Mouse (Mus musculus) myocyte (in vitro differentiated cells): ENCODE measurements around the gene Olig3.

Source experiments
- CEBPB ChIP-seq: IDR thresholded peaks from 2 replicates; pipeline ENCODE4 v1.6.1; 2011; ENCODE audit warnings: mild to moderate bottlenecking, moderate library complexity; ENCODE audit not compliant: poor library complexity, insufficient read depth, severe bottlenecking
- E2F4 ChIP-seq: IDR thresholded peaks from one replicate; pipeline ENCODE4 v1.6.1; 2011; ENCODE audit warnings: mild to moderate bottlenecking, control low read depth, moderate library complexity; ENCODE audit not compliant: insufficient read depth
- MAX ChIP-seq: IDR thresholded peaks from one replicate; pipeline ENCODE4 v1.6.1; 2011; ENCODE audit warnings: low read depth, mild to moderate bottlenecking, control low read depth
- MYOD1 ChIP-seq, 3 experiments: IDR thresholded peaks; one replicate each; pipeline ENCODE4 v1.6.1; 2011; ENCODE audit warnings: control low read depth in 2 of 3, low read depth in 2 of 3, mild to moderate bottlenecking in 2 of 3, moderate library complexity in 1 of 3; ENCODE audit not compliant: insufficient read length in 2 of 3, control insufficient read depth in 1 of 3
- MYOG ChIP-seq, 3 experiments: IDR thresholded peaks; one replicate each; pipeline ENCODE4 v1.6.1; 2011; ENCODE audit warnings: control low read depth in 2 of 3, low read depth in 2 of 3, mild to moderate bottlenecking in 2 of 3; ENCODE audit not compliant: insufficient read length in 2 of 3, control insufficient read depth in 1 of 3, insufficient read depth in 1 of 3
- POLR2A ChIP-seq: IDR thresholded peaks from one replicate; pipeline ENCODE4 v1.6.1; 2011; ENCODE audit warnings: low read depth, mild to moderate bottlenecking, control low read depth, moderate library complexity; ENCODE audit not compliant: insufficient read length
- POLR2AphosphoS2 ChIP-seq: IDR thresholded peaks from one replicate; pipeline ENCODE4 v1.6.1; 2011; ENCODE audit warnings: low read depth, control low read depth; ENCODE audit not compliant: insufficient read length
- REST ChIP-seq: IDR thresholded peaks from one replicate; pipeline ENCODE4 v1.6.1; 2011; ENCODE audit warnings: mild to moderate bottlenecking, control low read depth, moderate library complexity; ENCODE audit not compliant: insufficient read depth, insufficient read length
- SRF ChIP-seq: IDR thresholded peaks from one replicate; pipeline ENCODE4 v1.6.1; 2011; ENCODE audit warnings: low read depth; ENCODE audit not compliant: control insufficient read depth, insufficient read length
- TCF12 ChIP-seq: IDR thresholded peaks from one replicate; pipeline ENCODE4 v1.6.1; 2011; ENCODE audit warnings: mild to moderate bottlenecking, control low read depth; ENCODE audit not compliant: poor library complexity, insufficient read depth, severe bottlenecking
- TCF3 ChIP-seq: IDR thresholded peaks from one replicate; pipeline ENCODE4 v1.6.1; 2011; ENCODE audit warnings: low read depth, control low read depth; ENCODE audit not compliant: insufficient read length
- USF1 ChIP-seq: IDR thresholded peaks from one replicate; pipeline ENCODE4 v1.6.1; 2011; ENCODE audit warnings: low read depth, mild to moderate bottlenecking, control low read depth, moderate library complexity

DNA sequence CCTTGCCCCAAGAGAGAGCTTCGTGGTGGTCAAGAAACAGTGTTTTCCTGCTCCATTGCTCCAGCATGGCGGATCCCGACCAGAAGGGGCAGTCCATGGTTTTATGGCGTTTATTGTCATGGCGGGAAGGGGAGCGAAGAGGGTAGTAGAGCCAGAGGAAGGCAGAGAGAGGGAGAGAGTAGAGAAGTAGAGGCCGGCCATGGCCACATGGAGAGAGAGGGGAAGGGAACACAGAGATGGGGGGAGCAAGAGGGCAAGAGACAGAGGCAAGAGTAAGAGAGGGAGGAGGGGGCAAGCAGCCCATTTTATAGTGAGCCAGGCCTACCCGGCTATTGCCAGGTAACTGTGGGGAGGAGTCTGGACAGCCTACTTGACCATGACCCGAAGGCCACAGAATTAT is 12.8 kb downstream of the Olig3 start:
- TF ChIP-seq E2F4 (no peak), POLR2A (no peak), USF1 (no peak), TCF3 (no peak), SRF (no peak), MYOD1 (IDR thresholded peaks at IDR 0.05; ENCODE audit: control insufficient read depth in 1 of 3, insufficient read length in 2 of 3, low read depth in 2 of 3) (no peak), CEBPB (no peak), MAX (no peak), POLR2AphosphoS2 (no peak), TCF12 (no peak), MYOG (IDR thresholded peaks at IDR 0.05; ENCODE audit: control insufficient read depth in 1 of 3, insufficient read depth in 1 of 3, insufficient read length in 2 of 3, low read depth in 2 of 3) (no peak), REST (no peak)
